Mouse (Mus musculus): Measurements from ENCODE around the gene Arhgap31. TPM values are rescaled to one million over a fixed set of nuclear protein-coding genes. Genes with fewer than 3 reads are reported as not detected.

The Arhgap31 gene
- polyA plus RNA-seq, 1 experiment: 0.58 TPM

DNA sequence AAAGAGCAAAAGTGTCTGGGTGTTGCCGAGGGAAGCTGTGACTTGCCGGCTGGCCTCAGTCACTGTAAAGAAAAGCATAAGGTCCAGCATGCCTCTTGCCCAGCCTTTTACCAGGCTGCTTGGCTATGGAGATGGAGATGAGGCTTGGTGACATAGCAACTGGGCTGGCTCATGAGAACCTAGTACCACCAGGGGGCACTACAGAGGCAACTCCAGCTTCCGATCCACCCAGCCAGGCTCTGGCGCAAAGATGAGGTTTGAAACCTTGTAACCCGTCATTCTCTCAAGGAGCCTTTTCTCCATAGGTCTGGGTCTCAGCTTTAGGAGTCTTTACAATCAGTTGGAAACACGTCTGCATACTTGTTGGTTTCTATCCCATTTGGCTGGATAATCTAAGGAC lies 94.0 kb downstream of the Arhgap31 start:
- Histone ChIP-seq H3K4me1 (no peaks in the 10 kb centered on the region), H3K27me3 (replicated peaks) (no peaks in the 10 kb centered on the region), H3K9me3 (peaks cover 10% of the 10 kb centered on the region), H3K36me3 (replicated peaks; ENCODE audit: low read length) (no peaks in the 10 kb centered on the region), H3K4me3 (replicated peaks) (no peak overlapping the region)
- TF ChIP-seq FLI1 (IDR thresholded peaks at IDR 0.05; ENCODE audit: low read length) (no peak), GATA1 (IDR thresholded peaks at IDR 0.05; ENCODE audit: borderline replicate concordance, low read length) (no peak)

DNA sequence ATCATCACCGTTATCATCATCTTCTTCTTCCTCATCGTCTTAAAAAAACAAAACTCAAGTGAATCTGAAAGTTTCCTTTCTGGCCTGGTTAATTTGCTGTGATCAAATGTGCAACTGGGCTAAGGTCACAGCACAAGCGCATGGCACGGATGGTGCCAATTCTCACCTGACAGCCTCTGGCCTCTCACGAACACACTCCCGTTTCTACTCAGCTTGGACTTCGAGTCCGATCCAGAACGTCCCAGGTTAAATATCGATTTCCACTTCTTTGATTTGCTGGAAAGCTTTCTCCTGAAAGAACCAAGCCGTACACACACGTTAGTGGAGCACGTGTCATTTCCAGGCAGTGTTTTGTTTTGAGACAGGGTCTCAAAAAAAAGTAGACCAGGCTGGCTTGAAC lies 95.1 kb downstream of the Arhgap31 start:
- no peaks in the 10 kb centered on the region for H3K4me1 ChIP-seq
- TF ChIP-seq GATA1 (IDR thresholded peaks at IDR 0.05; ENCODE audit: borderline replicate concordance, low read length) (no peak), FLI1 (IDR thresholded peaks at IDR 0.05; ENCODE audit: low read length) (no peak)
- H3K4me3 ChIP-seq (replicated peaks): no peak overlapping the region
- no peaks in the 10 kb centered on the region for H3K27me3 ChIP-seq (replicated peaks)
- no peaks in the 10 kb centered on the region for H3K36me3 ChIP-seq (replicated peaks; ENCODE audit: low read length)
- H3K9me3 ChIP-seq: peaks cover 10% of the 10 kb centered on the region

DNA sequence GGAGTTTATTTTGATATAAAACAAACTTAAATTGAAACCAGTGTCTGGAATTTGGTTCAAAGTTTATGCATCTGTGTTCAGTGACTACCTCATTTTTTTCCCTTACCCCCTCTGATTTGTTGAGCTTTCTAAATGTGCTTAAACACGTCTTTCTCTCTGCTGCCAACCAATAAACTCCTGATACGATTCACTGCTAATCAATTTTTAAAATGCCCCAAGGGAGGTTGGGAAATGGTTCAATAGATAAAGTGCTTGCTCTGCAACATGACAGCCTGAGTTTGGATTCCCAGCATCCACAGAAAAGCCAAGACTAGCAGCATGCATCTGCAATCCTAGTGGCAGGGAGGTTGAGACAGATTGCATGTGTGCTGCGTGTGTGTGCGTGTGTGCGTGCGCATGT lies 99.4 kb downstream of the Arhgap31 start:
- Histone ChIP-seq H3K4me1 (no peaks in the 10 kb centered on the region), H3K4me3 (replicated peaks) (no peak overlapping the region), H3K9me3 (peaks cover 39% of the 10 kb centered on the region), H3K36me3 (replicated peaks; ENCODE audit: low read length) (no peaks in the 10 kb centered on the region), H3K27me3 (replicated peaks) (no peaks in the 10 kb centered on the region)
- TF ChIP-seq GATA1 (IDR thresholded peaks at IDR 0.05; ENCODE audit: borderline replicate concordance, low read length): no peak
- no peak for TF ChIP-seq FLI1 (IDR thresholded peaks at IDR 0.05; ENCODE audit: low read length)

DNA sequence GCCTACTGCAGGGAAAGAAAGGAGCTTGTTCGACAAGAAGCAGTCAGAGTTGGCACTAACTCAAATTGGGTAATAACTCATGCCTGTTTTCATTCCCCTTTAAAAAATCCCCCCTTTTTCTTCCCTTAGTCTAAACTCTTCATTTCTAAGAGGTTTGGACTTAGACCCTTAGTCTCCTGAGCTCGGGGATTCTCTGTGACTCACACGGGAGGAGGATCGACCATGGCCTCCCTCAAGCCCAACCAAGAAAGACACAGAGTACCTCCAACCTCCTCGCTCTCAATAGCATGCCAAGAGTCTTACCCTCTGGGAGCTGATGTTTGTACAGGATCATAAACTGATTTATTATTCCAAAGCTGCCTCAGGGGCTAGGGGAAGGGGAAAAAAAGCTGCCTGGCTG lies 100.4 kb downstream of the Arhgap31 start:
- H3K4me3 ChIP-seq (replicated peaks): no peak overlapping the region
- H3K27me3 ChIP-seq (replicated peaks): no peaks in the 10 kb centered on the region
- no peaks in the 10 kb centered on the region for H3K36me3 ChIP-seq (replicated peaks; ENCODE audit: low read length)
- TF ChIP-seq FLI1 (IDR thresholded peaks at IDR 0.05; ENCODE audit: low read length): no peak
- no peak for TF ChIP-seq GATA1 (IDR thresholded peaks at IDR 0.05; ENCODE audit: borderline replicate concordance, low read length)
- peaks cover 39% of the 10 kb centered on the region for H3K9me3 ChIP-seq
- H3K4me1 ChIP-seq: no peaks in the 10 kb centered on the region

DNA sequence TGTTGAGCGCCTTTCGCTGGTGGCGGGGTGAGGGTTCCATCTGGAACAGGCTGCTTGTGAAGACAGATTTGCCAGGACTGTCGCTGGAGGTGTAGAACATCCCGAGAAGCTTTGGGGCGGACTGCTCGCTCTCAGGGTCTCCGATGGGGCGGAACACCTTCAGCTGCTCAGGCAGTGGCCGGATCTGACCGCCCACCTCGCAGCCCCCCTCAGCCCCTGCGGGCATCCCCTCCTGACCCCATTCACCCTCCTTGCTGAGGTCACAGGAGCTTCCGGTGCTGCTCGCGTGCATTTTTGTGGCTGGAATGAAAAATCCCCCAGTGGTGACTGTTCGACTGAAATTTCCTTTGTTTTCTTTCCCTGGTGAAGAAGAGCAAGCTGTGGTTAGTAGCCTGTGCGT lies 104.0 kb downstream of the Arhgap31 start:
- Histone ChIP-seq H3K4me3 (replicated peaks) (no peak overlapping the region), H3K27me3 (replicated peaks) (peaks cover 2% of the 10 kb centered on the region), H3K9me3 (peaks cover 39% of the 10 kb centered on the region), H3K36me3 (replicated peaks; ENCODE audit: low read length) (no peaks in the 10 kb centered on the region), H3K4me1 (no peaks in the 10 kb centered on the region)
- no peak for TF ChIP-seq GATA1 (IDR thresholded peaks at IDR 0.05; ENCODE audit: borderline replicate concordance, low read length)
- TF ChIP-seq FLI1 (IDR thresholded peaks at IDR 0.05; ENCODE audit: low read length): no peak

DNA sequence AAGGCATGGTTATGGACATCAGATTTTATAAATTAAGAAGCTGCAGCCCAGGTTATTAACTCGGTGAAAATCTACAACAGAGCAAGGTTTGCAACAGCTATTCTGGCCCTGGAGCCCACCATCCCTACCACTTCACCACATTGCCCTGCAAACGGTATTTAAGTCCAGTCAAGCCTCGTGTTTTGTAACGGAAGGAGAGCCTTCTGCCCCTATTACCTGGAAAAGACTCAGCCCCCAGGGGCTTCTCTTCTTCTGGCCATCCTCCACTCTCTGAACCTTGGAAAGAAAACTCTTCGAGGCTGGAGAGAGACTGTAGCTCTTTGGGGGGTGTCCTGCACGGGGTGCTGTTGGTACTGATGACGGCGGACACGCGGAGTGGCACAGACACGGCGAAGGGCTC lies 104.4 kb downstream of the Arhgap31 start:
- Histone ChIP-seq H3K4me3 (replicated peaks) (no peak overlapping the region), H3K36me3 (replicated peaks; ENCODE audit: low read length) (no peaks in the 10 kb centered on the region), H3K9me3 (peaks cover 39% of the 10 kb centered on the region), H3K27me3 (replicated peaks) (peaks cover 2% of the 10 kb centered on the region), H3K4me1 (no peaks in the 10 kb centered on the region)
- no peak for TF ChIP-seq FLI1 (IDR thresholded peaks at IDR 0.05; ENCODE audit: low read length)
- no peak for TF ChIP-seq GATA1 (IDR thresholded peaks at IDR 0.05; ENCODE audit: borderline replicate concordance, low read length)

DNA sequence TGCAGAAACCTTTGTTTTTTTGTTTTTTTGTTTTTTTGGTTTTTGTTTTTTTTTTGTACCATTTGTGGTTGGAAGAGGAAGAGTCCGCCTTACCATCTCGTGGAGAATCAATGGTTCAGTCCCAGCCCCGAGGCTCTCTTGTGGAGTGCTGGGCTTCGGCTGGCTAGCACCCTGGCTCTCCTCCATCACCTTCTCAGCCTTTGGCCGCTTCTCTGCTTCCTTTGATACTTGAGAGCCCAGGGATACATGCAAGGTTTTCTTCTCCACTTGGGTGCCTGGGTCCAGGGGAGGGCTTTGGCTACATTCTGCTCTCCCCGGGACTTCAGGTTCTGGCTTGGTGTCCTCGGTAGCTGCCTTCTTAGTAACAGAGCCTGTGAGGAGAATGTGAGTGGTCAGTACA lies 106.6 kb downstream of the Arhgap31 start:
- no peaks in the 10 kb centered on the region for H3K4me1 ChIP-seq
- no peak for TF ChIP-seq FLI1 (IDR thresholded peaks at IDR 0.05; ENCODE audit: low read length)
- TF ChIP-seq GATA1 (IDR thresholded peaks at IDR 0.05; ENCODE audit: borderline replicate concordance, low read length): no peak
- no peaks in the 10 kb centered on the region for H3K36me3 ChIP-seq (replicated peaks; ENCODE audit: low read length)
- H3K27me3 ChIP-seq (replicated peaks): peaks cover 7% of the 10 kb centered on the region
- H3K4me3 ChIP-seq (replicated peaks): no peak overlapping the region
- H3K9me3 ChIP-seq: peaks cover 35% of the 10 kb centered on the region

DNA sequence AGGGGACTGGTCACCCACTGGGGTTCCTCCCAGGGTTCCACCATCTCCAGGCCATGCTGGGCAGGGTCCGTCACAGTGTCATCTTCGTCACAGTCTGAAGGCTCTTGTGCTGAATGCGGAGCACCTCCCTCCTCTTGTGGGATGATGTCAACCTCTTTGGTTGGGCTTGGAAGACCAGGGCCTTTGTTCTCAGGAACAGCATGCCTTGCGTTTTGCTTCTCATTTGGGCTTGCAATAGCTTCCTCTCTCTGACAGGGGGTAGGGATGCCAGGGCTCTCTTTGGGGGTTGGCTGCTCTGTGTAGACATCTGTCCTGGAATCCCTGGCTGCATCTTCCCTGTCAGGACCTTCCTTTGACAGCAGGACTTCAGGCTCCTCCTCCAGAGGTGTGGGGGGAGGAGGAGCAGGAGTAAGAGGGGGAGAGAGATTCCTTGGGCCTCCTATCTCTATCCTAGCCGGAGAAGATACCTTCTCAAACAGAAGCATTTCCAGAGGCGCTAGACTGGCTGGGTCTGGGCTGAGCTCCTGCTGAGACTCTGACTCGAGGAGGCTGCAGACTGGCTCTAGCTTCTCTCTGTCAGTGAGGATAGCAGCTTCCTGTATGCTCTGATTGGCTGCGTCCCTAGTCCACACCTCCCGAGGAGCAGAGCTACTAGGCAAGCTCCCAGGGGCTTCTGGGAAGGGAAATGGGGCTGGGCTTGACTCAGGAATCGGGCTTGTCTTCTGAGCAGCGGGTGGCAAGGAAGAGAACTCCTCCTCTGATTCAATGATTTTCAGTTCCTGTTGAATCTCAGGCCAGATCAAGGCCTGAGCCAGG lies 109.9 kb downstream of the Arhgap31 start:
- Histone ChIP-seq H3K27me3 (replicated peaks) (peaks cover 11% of the 10 kb centered on the region), H3K9me3 (0 out of 2 replicates have a peak, but pooled peaks cover 10% of the 10 kb centered on the region), H3K36me3 (replicated peaks; ENCODE audit: low read length) (no peaks in the 10 kb centered on the region), H3K4me3 (replicated peaks) (no peak overlapping the region), H3K4me1 (no peaks in the 10 kb centered on the region)
- no peak for TF ChIP-seq FLI1 (IDR thresholded peaks at IDR 0.05; ENCODE audit: low read length)
- TF ChIP-seq GATA1 (IDR thresholded peaks at IDR 0.05; ENCODE audit: borderline replicate concordance, low read length): no peak

DNA sequence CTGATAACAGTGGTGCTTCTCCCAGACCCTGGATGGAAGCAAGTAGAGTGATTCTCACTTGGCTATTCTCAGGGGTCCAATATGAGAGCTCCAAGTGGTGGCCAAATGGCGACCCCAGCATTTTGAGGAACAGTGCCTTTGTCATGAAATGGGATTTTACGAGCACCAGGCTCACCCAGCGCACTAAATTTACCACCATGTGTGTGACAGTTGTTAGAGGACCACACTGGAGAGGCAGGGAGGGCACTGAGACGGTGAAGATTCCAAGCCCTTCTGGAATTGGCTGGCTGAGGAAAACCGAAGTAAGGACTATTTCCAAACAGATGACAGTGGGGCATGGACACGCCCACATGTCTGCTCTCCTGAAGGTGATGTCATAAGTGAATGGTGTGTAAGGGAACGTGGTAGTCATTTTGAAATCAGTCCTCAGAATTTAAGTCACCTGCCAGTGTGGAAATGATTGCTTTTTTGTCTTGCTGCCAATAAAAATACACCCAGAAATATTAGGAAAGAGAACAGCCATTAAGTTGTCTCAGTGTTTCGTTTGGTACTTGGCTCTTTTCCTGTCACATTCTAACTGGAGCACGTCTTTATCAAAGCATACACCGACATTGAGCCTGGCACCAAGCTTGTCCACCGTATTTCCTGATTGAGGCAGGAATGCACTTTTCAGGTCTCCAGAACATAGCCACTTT lies 113.9 kb downstream of the Arhgap31 start:
- no peak for TF ChIP-seq GATA1 (IDR thresholded peaks at IDR 0.05; ENCODE audit: borderline replicate concordance, low read length)
- no peak overlapping the region for H3K4me3 ChIP-seq (replicated peaks)
- H3K27me3 ChIP-seq (replicated peaks): peaks cover 9% of the 10 kb centered on the region
- H3K4me1 ChIP-seq: no peaks in the 10 kb centered on the region
- no peaks in the 10 kb centered on the region for H3K9me3 ChIP-seq
- H3K36me3 ChIP-seq (replicated peaks; ENCODE audit: low read length): peaks cover 10% of the 10 kb centered on the region

DNA sequence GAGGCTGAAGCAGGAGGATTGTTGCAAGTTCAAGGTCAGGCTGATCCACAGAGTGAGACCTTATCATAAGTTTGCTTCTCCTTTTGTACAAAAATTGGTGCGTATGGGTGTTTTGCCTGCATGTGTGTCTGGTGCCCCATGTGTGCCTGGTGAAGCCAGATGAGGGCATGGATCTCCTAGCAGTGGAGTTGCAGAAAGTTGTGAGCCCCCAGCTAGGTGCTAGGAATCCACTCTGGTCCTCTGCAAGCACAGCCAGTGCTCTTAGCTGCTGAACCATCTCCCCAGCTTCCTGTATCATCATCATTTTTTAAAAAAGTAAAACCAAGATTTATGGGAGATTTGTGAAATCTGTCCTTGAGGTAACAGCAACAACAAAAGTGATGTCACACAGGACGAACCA lies 116.4 kb downstream of the Arhgap31 start:
- Histone ChIP-seq H3K36me3 (replicated peaks; ENCODE audit: low read length) (peaks cover 32% of the 10 kb centered on the region), H3K27me3 (replicated peaks) (peaks cover 4% of the 10 kb centered on the region), H3K9me3 (no peaks in the 10 kb centered on the region), H3K4me1 (no peaks in the 10 kb centered on the region), H3K4me3 (replicated peaks) (no peak overlapping the region)
- TF ChIP-seq GATA1 (IDR thresholded peaks at IDR 0.05; ENCODE audit: borderline replicate concordance, low read length) (no peak), FLI1 (IDR thresholded peaks at IDR 0.05; ENCODE audit: low read length) (no peak)

Data from megakaryocyte, embryonic 14.5 days (primary cell).